Mouse (Mus musculus) heart, postnatal 0 days (tissue): Measurements from ENCODE around the gene Pola2. TPM values are rescaled to one million over a fixed set of nuclear protein-coding genes. Genes with fewer than 3 reads are reported as not detected.

Experiments used
- ATAC-seq: fragments of 200-750 bp; cut with Nextera tagmentation; 2 replicates; pipeline ENCODE4 v1.8.0; 2017; ENCODE audit warnings: low read depth, moderate number of reproducible peaks, moderate library complexity; ENCODE audit not compliant: insufficient read depth
- DNase-seq: peaks from one replicate; pipeline ENCODE4 v3.0.0-alpha.2; 2016; ENCODE audit warnings: low spot score
- H3K27ac ChIP-seq: fragments of 300-500 bp; sonication (generic); 2 replicates; pipeline ENCODE4 v1.5.1; 2014; ENCODE audit warnings: low read depth, mild to moderate bottlenecking
- H3K27me3 ChIP-seq: fragments of 300-500 bp; sonication (generic); 2 replicates; pipeline ENCODE4 v1.6.1; 2014; ENCODE audit warnings: low read length, mixed read lengths; ENCODE audit not compliant: control insufficient read depth, insufficient read depth
- H3K36me3 ChIP-seq: fragments of 300-500 bp; sonication (generic); replicated peaks from 2 replicates; pipeline ENCODE4 v1.6.1; 2014; ENCODE audit warnings: low read length, mixed read lengths; ENCODE audit not compliant: control insufficient read depth, insufficient read depth
- H3K4me1 ChIP-seq: fragments of 300-500 bp; sonication (generic); 2 replicates; pipeline ENCODE4 v1.6.1; 2014; ENCODE audit warnings: antibody characterized with exemption; ENCODE audit not compliant: control insufficient read depth, insufficient read depth
- H3K4me2 ChIP-seq: fragments of 300-500 bp; sonication (generic); 2 replicates; pipeline ENCODE4 v1.6.1; 2014; ENCODE audit warnings: low read depth, mild to moderate bottlenecking, low read length, moderate library complexity
- H3K4me3 ChIP-seq: fragments of 300-500 bp; sonication (generic); 2 replicates; pipeline ENCODE4 v1.5.1; 2014; ENCODE audit warnings: low read depth, low read length
- H3K9ac ChIP-seq: fragments of 300-500 bp; sonication (generic); replicated peaks from 2 replicates; pipeline ENCODE4 v1.6.1; 2014; ENCODE audit warnings: low read depth, low read length, mixed read lengths
- H3K9me3 ChIP-seq: fragments of 300-500 bp; sonication (generic); replicated peaks from 2 replicates; pipeline ENCODE4 v1.6.1; 2016; ENCODE audit warnings: low read length; ENCODE audit not compliant: control insufficient read depth
- CTCF ChIP-seq: IDR thresholded peaks from 2 replicates; pipeline ENCODE4 v1.5.1; 2016; ENCODE audit warnings: antibody characterized with exemption, control low read depth, low read depth
- EP300 ChIP-seq: IDR thresholded peaks from 2 replicates; pipeline ENCODE4 v1.6.1; 2016; ENCODE audit warnings: antibody characterized with exemption, low read depth
- WGBS: fragments of 180-500 bp; shearing (Covaris S2); extraction: QIAGEN DNeasy Blood & Tissue Kit; methylation state at CpG from one replicate; pipeline ENCODE4 v1.1.7; 2014; 5-methylcytosine and 5-hydroxymethylcytosine counted together
- polyA plus RNA-seq: library from polyadenylated mRNA; unstranded; fragments of >200 nt; fragmentation: Nextera tagmentation; extraction: Ambion mirVana; gene quantifications from 2 replicates; pipeline ENCODE4 v1.2.1, GENCODE M21; 2015
- total RNA-seq: library from RNA; depleted of rRNA; stranded (reverse); fragments of >200 nt; gene quantifications from 2 replicates; pipeline ENCODE4 v1.2.3, GENCODE M21; 2014; ENCODE audit warnings: low replicate concordance

Gene Pola2
- total and polyA plus RNA-seq, 2 experiments from 2014 or later, result 34.1 to 44.7 TPM

- Histone ChIP-seq H3K9me3 (no peaks in the 10 kb centered on the region), H3K27me3 (no peaks in the 10 kb centered on the region), H3K9ac (no peak overlapping the region), H3K4me1 (peaks cover 31% of the 10 kb centered on the region), H3K36me3 (peaks cover 8% of the 10 kb centered on the region), H3K27ac (peak overlapping the region; percentile 49; the same call in 1 of the 2 replicates), H3K4me3 (no peak overlapping the region), H3K4me2 (no peak overlapping the region)
- 70% methylated on average over 20 of the region's 21 CpGs for WGBS
- ATAC-seq (no peak), DNase-seq (no peak)
- TF ChIP-seq EP300 (no peak), CTCF (no peak)
Measured at GRCm38 (mm10) chr19:5937095-5937835, 26.7 kb downstream of the Pola2 start.

GRCm38 (mm10) chr19:5935691-5936090 is 28.3 kb downstream of the Pola2 start:
- Histone ChIP-seq H3K4me3 (no peak overlapping the region), H3K4me2 (no peak overlapping the region)
- DNase-seq, result peak; percentile 53

GRCm38 (mm10) chr19:5935266-5935665 is 28.7 kb downstream of the Pola2 start:
- Histone ChIP-seq H3K4me1 (peaks cover 27% of the 10 kb centered on the region), H3K27ac (peak overlapping the region; percentile 64), H3K36me3 (no peaks in the 10 kb centered on the region), H3K27me3 (no peaks in the 10 kb centered on the region), H3K9ac (no peak overlapping the region), H3K4me3 (no peak overlapping the region), H3K9me3 (no peaks in the 10 kb centered on the region), H3K4me2 (no peak overlapping the region)
- peak; percentile 82 for ATAC-seq
- 5% methylated on average over 3 of the region's 3 CpGs for WGBS
- peak; percentile 68 for DNase-seq
- TF ChIP-seq CTCF (no peak), EP300 (no peak)

More at GRCm38 (mm10) chr19:5935691-5936090, 28.3 kb downstream of the Pola2 start:
- H3K27ac ChIP-seq, result peak overlapping the region; percentile 64
- H3K27me3 ChIP-seq, result no peaks in the 10 kb centered on the region
- H3K4me1 ChIP-seq, result peaks cover 30% of the 10 kb centered on the region
- TF ChIP-seq EP300 (no peak), CTCF (no peak)
- ATAC-seq, result no peak
- no peaks in the 10 kb centered on the region for H3K36me3 ChIP-seq
- H3K9me3 ChIP-seq, result no peaks in the 10 kb centered on the region
- no peak overlapping the region for H3K9ac ChIP-seq
- WGBS, result 47% methylated on average over 5 of the region's 5 CpGs

GRCm38 (mm10) chr19:5929634-5930596 is 34.1 kb downstream of the Pola2 start:
- no peaks in the 10 kb centered on the region for H3K9me3 ChIP-seq
- peaks cover 9% of the 10 kb centered on the region; the same call in 1 of the 2 replicates for H3K4me1 ChIP-seq
- H3K36me3 ChIP-seq, result no peaks in the 10 kb centered on the region
- no peaks in the 10 kb centered on the region for H3K27me3 ChIP-seq
- TF ChIP-seq CTCF (no peak), EP300 (0 out of 2 replicates have a peak, but pooled peaks have one; percentile 31)
- H3K9ac ChIP-seq, result no peak overlapping the region
- peak; percentile 41 for DNase-seq
- peak; percentile 42 for ATAC-seq
- no peak overlapping the region for H3K4me2 ChIP-seq
- 45% methylated on average over 14 of the region's 14 CpGs for WGBS
- H3K27ac ChIP-seq, result peak overlapping the region; percentile 73
- H3K4me3 ChIP-seq, result no peak overlapping the region

GRCm38 (mm10) chr19:5928546-5928945 is 35.5 kb downstream of the Pola2 start:
- no peak overlapping the region for H3K4me3 ChIP-seq
- H3K4me1 ChIP-seq, result peaks cover 9% of the 10 kb centered on the region; the same call in 1 of the 2 replicates
- no peak overlapping the region for H3K9ac ChIP-seq
- ATAC-seq, result no peak
- H3K4me2 ChIP-seq, result no peak overlapping the region
- 59% methylated on average over 3 of the region's 3 CpGs for WGBS
- H3K27me3 ChIP-seq, result no peaks in the 10 kb centered on the region
- peak overlapping the region; percentile 73; the same call in 1 of the 2 replicates for H3K27ac ChIP-seq
- no peaks in the 10 kb centered on the region for H3K9me3 ChIP-seq
- TF ChIP-seq EP300 (no peak), CTCF (no peak)
- H3K36me3 ChIP-seq, result no peaks in the 10 kb centered on the region
- no peak for DNase-seq
